Mouse (Mus musculus) lung, embryonic 15.5 days (tissue): ENCODE data around the gene Znrf3. TPM values are rescaled to one million over a fixed set of nuclear protein-coding genes. Genes with fewer than 3 reads are reported as not detected.
A peak's percentile ranks its signal among the peaks of the same experiment; 100 is the strongest.

Source experiments
- ATAC-seq: fragments of 200-750 bp; cut with Nextera tagmentation; 2 replicates; pipeline ENCODE4 v1.8.0; 2017; ENCODE audit warnings: moderate number of reproducible peaks, borderline replicate concordance; ENCODE audit not compliant: low FRiP score, low TSS enrichment; ENCODE audit errors: extremely low read depth
- H3K27ac ChIP-seq: fragments of 300-500 bp; sonication (generic); 2 replicates; pipeline ENCODE4 v1.5.1; 2015; ENCODE audit warnings: moderate library complexity, mild to moderate bottlenecking, inconsistent platforms
- H3K27me3 ChIP-seq: fragments of 300-500 bp; sonication (generic); 2 replicates; pipeline ENCODE4 v1.6.1; 2015; ENCODE audit warnings: inconsistent platforms
- H3K36me3 ChIP-seq: fragments of 300-500 bp; sonication (generic); 2 replicates; pipeline ENCODE4 v1.6.1; 2015; ENCODE audit warnings: inconsistent platforms
- H3K4me1 ChIP-seq: fragments of 300-500 bp; sonication (generic); 2 replicates; pipeline ENCODE4 v1.6.1; 2015; ENCODE audit warnings: inconsistent platforms
- H3K4me2 ChIP-seq: fragments of 300-500 bp; sonication (generic); 2 replicates; pipeline ENCODE4 v1.6.1; 2015; ENCODE audit warnings: inconsistent platforms, mild to moderate bottlenecking, moderate library complexity
- H3K4me3 ChIP-seq: fragments of 300-500 bp; sonication (generic); 2 replicates; pipeline ENCODE4 v1.5.1; 2015; ENCODE audit warnings: mild to moderate bottlenecking, inconsistent platforms
- H3K9ac ChIP-seq: fragments of 300-500 bp; sonication (generic); 2 replicates; pipeline ENCODE4 v1.6.1; 2015; ENCODE audit warnings: inconsistent platforms
- H3K9me3 ChIP-seq: fragments of 300-500 bp; sonication (generic); 2 replicates; pipeline ENCODE4 v1.6.1; 2016; ENCODE audit warnings: inconsistent platforms
- WGBS: fragments of 180-500 bp; shearing (Covaris S2); methylation state at CpG from one replicate; pipeline ENCODE4 v1.1.7; 2015; 5-methylcytosine and 5-hydroxymethylcytosine counted together
- polyA plus RNA-seq: library from polyadenylated mRNA; unstranded; fragments of >200 nt; fragmentation: Nextera tagmentation; extraction: Ambion mirVana; gene quantifications from 2 replicates; pipeline ENCODE4 v1.2.1, GENCODE M21; 2015

The Znrf3 gene
- polyA plus RNA-seq, 1 experiment from 2014 or later, result 15.8 TPM

GRCm38 (mm10) chr11:5415617-5416338, 28.9 kb downstream of the Znrf3 start:
- peak overlapping the region; percentile 68 for H3K27ac ChIP-seq
- no peaks in the 10 kb centered on the region for H3K27me3 ChIP-seq
- H3K9ac ChIP-seq, result no peak overlapping the region
- H3K4me3 ChIP-seq, result no peak overlapping the region
- WGBS, result 6% methylated on average over 6 of the region's 6 CpGs
- H3K36me3 ChIP-seq, result no peaks in the 10 kb centered on the region
- H3K9me3 ChIP-seq, result no peaks in the 10 kb centered on the region
- peaks cover 69% of the 10 kb centered on the region for H3K4me1 ChIP-seq
- peak overlapping the region; percentile 24 for H3K4me2 ChIP-seq
- peak; percentile 74; the same call in 1 of the 2 replicates for ATAC-seq

- H3K9ac ChIP-seq, result no peak overlapping the region
- no peaks in the 10 kb centered on the region for H3K9me3 ChIP-seq
- H3K4me1 ChIP-seq, result peaks cover 67% of the 10 kb centered on the region
- no peaks in the 10 kb centered on the region for H3K36me3 ChIP-seq
- peak overlapping the region; percentile 68 for H3K27ac ChIP-seq
- H3K4me2 ChIP-seq, result peak overlapping the region; percentile 24; the same call in 1 of the 2 replicates
- no peak; the same call in 1 of the 2 replicates for ATAC-seq
- no peaks in the 10 kb centered on the region for H3K27me3 ChIP-seq
- H3K4me3 ChIP-seq, result no peak overlapping the region
- whole genome bisulfite sequencing, result 16% methylated on average over 2 of the region's 2 CpGs
These were observed 29.6 kb downstream of the Znrf3 start for GRCm38 (mm10) chr11:5414856-5415616.

GRCm38 (mm10) chr11:5412644-5413190, 31.9 kb downstream of the Znrf3 start:
- 0 out of 2 replicates have a peak overlapping the region, but pooled peaks have one; percentile 33 for H3K27ac ChIP-seq

GRCm38 (mm10) chr11:5411577-5411976, 33.1 kb downstream of the Znrf3 start:
- peak; percentile 83 for ATAC-seq
- H3K4me3 ChIP-seq, result no peak overlapping the region
- no peaks in the 10 kb centered on the region for H3K36me3 ChIP-seq
- 30% methylated on average over 9 of the region's 9 CpGs for WGBS
- H3K9ac ChIP-seq, result no peak overlapping the region
- H3K4me1 ChIP-seq, result peaks cover 55% of the 10 kb centered on the region
- H3K27me3 ChIP-seq, result no peaks in the 10 kb centered on the region
- no peaks in the 10 kb centered on the region for H3K9me3 ChIP-seq
- peak overlapping the region; percentile 64 for H3K27ac ChIP-seq
- peak overlapping the region; percentile 27; the same call in 1 of the 2 replicates for H3K4me2 ChIP-seq

More at GRCm38 (mm10) chr11:5412644-5413190, 31.9 kb downstream of the Znrf3 start:
- WGBS, result 25% methylated on average over 2 of the region's 2 CpGs
- Histone ChIP-seq H3K9me3 (no peaks in the 10 kb centered on the region), H3K9ac (no peak overlapping the region), H3K36me3 (no peaks in the 10 kb centered on the region), H3K27me3 (no peaks in the 10 kb centered on the region), H3K4me2 (no peak overlapping the region), H3K4me3 (no peak overlapping the region), H3K4me1 (peaks cover 64% of the 10 kb centered on the region)
- ATAC-seq, result no peak

GRCm38 (mm10) chr11:5404180-5404579, 40.5 kb downstream of the Znrf3 start:
- Histone ChIP-seq H3K4me2 (no peak overlapping the region), H3K36me3 (no peaks in the 10 kb centered on the region), H3K9ac (no peak overlapping the region), H3K4me3 (no peak overlapping the region), H3K27me3 (no peaks in the 10 kb centered on the region), H3K27ac (peak overlapping the region; percentile 29), H3K4me1 (peaks cover 28% of the 10 kb centered on the region), H3K9me3 (no peaks in the 10 kb centered on the region)
- 42% methylated on average over 2 of the region's 2 CpGs for whole genome bisulfite sequencing
- ATAC-seq, result peak; percentile 59; the same call in 1 of the 2 replicates

GRCm38 (mm10) chr11:5402127-5402733, 42.4 kb downstream of the Znrf3 start:
- H3K4me1 ChIP-seq, result peaks cover 32% of the 10 kb centered on the region
- H3K4me2 ChIP-seq, result no peak overlapping the region
- H3K27me3 ChIP-seq, result no peaks in the 10 kb centered on the region
- no peaks in the 10 kb centered on the region for H3K36me3 ChIP-seq
- no peak overlapping the region for H3K9ac ChIP-seq
- peak overlapping the region; percentile 10; the same call in 1 of the 2 replicates for H3K27ac ChIP-seq
- WGBS, result 51% methylated on average over 4 of the region's 4 CpGs
- no peaks in the 10 kb centered on the region for H3K9me3 ChIP-seq
- ATAC-seq, result no peak
- no peak overlapping the region for H3K4me3 ChIP-seq

- 66% methylated on average over 3 of the region's 3 CpGs for WGBS
- Histone ChIP-seq H3K36me3 (no peaks in the 10 kb centered on the region), H3K27me3 (no peaks in the 10 kb centered on the region), H3K4me3 (no peak overlapping the region), H3K27ac (no peak overlapping the region), H3K4me2 (no peak overlapping the region), H3K9me3 (no peaks in the 10 kb centered on the region), H3K4me1 (peaks cover 21% of the 10 kb centered on the region), H3K9ac (no peak overlapping the region)
- no peak for ATAC-seq
These were observed 46.2 kb downstream of the Znrf3 start for GRCm38 (mm10) chr11:5398301-5399053.

GRCm38 (mm10) chr11:5390969-5391831, 53.4 kb downstream of the Znrf3 start:
- no peak overlapping the region for H3K9ac ChIP-seq
- no peaks in the 10 kb centered on the region for H3K36me3 ChIP-seq
- no peaks in the 10 kb centered on the region for H3K9me3 ChIP-seq
- no peaks in the 10 kb centered on the region for H3K27me3 ChIP-seq
- ATAC-seq, result no peak
- WGBS, result 32% methylated on average over 4 of the region's 4 CpGs
- no peak overlapping the region for H3K4me3 ChIP-seq
- no peak overlapping the region for H3K27ac ChIP-seq
- no peak overlapping the region for H3K4me2 ChIP-seq
- peaks cover 9% of the 10 kb centered on the region for H3K4me1 ChIP-seq

GRCm38 (mm10) chr11:5382652-5383051, 62.0 kb downstream of the Znrf3 start:
- 56% methylated on average over 2 of the region's 2 CpGs for WGBS
- no peak for ATAC-seq
- Histone ChIP-seq H3K4me2 (no peak overlapping the region), H3K4me1 (peaks cover 18% of the 10 kb centered on the region; the same call in 1 of the 2 replicates), H3K9ac (no peak overlapping the region), H3K9me3 (no peaks in the 10 kb centered on the region), H3K27me3 (no peaks in the 10 kb centered on the region), H3K36me3 (no peaks in the 10 kb centered on the region), H3K4me3 (no peak overlapping the region), H3K27ac (no peak overlapping the region)

GRCm38 (mm10) chr11:5381226-5381625, 63.4 kb downstream of the Znrf3 start:
- H3K4me2 ChIP-seq, result no peak overlapping the region
- no peak overlapping the region for H3K4me3 ChIP-seq
- no peaks in the 10 kb centered on the region for H3K9me3 ChIP-seq
- no peak for ATAC-seq
- H3K36me3 ChIP-seq, result no peaks in the 10 kb centered on the region
- no peak overlapping the region for H3K9ac ChIP-seq
- no peak overlapping the region for H3K27ac ChIP-seq
- peaks cover 23% of the 10 kb centered on the region; the same call in 1 of the 2 replicates for H3K4me1 ChIP-seq
- WGBS, result 68% methylated on average over 5 of the region's 5 CpGs
- H3K27me3 ChIP-seq, result no peaks in the 10 kb centered on the region
